Mouse (Mus musculus) CD8-positive naive resting alpha-beta T cell, adult 57 days (primary cell): ENCODE measurements around the gene Adgb. TPM values are rescaled to one million over a fixed set of nuclear protein-coding genes. Genes with fewer than 3 reads are reported as not detected.

Experiments used
- total RNA-seq: library from RNA; stranded (reverse); gene quantifications from one replicate; pipeline ENCODE4 v1.2.4, GENCODE M21; 2023

Gene Adgb
- total RNA-seq = not detected

GRCm38 (mm10) chr10:10471961-10472610 is at the start of gene Adgb:
TSS of gene Adgb (minus strand) at chr10:10472326.

Other genes with a start within 250 kb of the Adgb start
- gene Rab32, start 85.9 kb upstream of the Adgb start, total RNA-seq = 3.4 TPM
- not detected for gene Gm10944, start 209.0 kb upstream of the Adgb start, total RNA-seq